Mouse (Mus musculus) stomach, postnatal 0 days (tissue): ENCODE measurements at regions not wholly inside any gene's neighbourhood (a gene's known extent, or its start where the extent isn't known, plus 50 kb on each side); places are given as distances from the start of the nearest gene placed in this dataset.

Source experiments
- CTCF ChIP-seq: IDR thresholded peaks from 2 replicates; pipeline ENCODE4 v1.5.1; 2016; ENCODE audit warnings: antibody characterized with exemption, low read depth, mild to moderate bottlenecking, moderate library complexity
- EP300 ChIP-seq: optimal IDR thresholded peaks from 2 replicates; pipeline ENCODE3; 2016; ENCODE audit warnings: antibody characterized with exemption

DNA sequence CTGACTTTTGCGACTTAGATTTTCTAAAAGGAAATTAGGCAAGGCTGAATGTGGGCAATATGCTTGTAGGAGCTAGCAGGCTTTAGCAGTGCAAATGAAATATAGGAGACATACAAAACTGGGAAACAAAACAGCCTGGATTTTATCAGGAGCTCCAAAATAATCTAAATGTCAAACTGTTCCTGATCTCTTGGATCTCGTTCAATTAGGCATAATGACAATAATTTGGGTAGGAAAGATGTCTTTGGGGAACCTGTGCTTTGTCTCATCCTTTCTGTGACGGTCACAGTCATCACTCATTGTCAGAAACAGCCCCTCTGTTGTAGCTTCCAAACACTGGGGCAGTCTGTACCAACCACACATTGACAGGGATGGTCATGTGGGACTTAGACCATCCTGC lies 702.2 kb downstream of the Tlr4 start:
- TF ChIP-seq EP300, result no peak
- no peak for TF ChIP-seq CTCF
